Mouse (Mus musculus) liver, embryonic 13.5 days (tissue): ENCODE results near the gene Rpp25l. TPM values are rescaled to one million over a fixed set of nuclear protein-coding genes. Genes with fewer than 3 reads are reported as not detected.
"Not testable (repeated sequence)": the region's sequence is repeated elsewhere in the genome, so short reads cannot be mapped to it uniquely, and the experiment has no call there.

Experiments used
- ATAC-seq: fragments of 200-750 bp; cut with Nextera tagmentation; 2 replicates; pipeline ENCODE4 v1.8.0; 2017; ENCODE audit warnings: low read depth, mild to moderate bottlenecking, moderate number of reproducible peaks, moderate library complexity
- DNase-seq: peaks from one replicate; pipeline ENCODE4 v3.0.0; 2022
- H3K27ac ChIP-seq: fragments of 300-500 bp; sonication (generic); 2 replicates; pipeline ENCODE4 v1.5.1; 2015; ENCODE audit warnings: moderate library complexity, mild to moderate bottlenecking, inconsistent platforms
- H3K27me3 ChIP-seq: fragments of 300-500 bp; sonication (generic); 2 replicates; pipeline ENCODE4 v1.6.1; 2015; ENCODE audit warnings: mild to moderate bottlenecking, inconsistent platforms
- H3K36me3 ChIP-seq: fragments of 300-500 bp; sonication (generic); 2 replicates; pipeline ENCODE4 v1.6.1; 2015; ENCODE audit warnings: mild to moderate bottlenecking, inconsistent platforms
- H3K4me1 ChIP-seq: fragments of 300-500 bp; sonication (generic); replicated peaks from 2 replicates; pipeline ENCODE4 v1.6.1; 2015; ENCODE audit warnings: inconsistent platforms
- H3K4me2 ChIP-seq: fragments of 300-500 bp; sonication (generic); 2 replicates; pipeline ENCODE4 v1.6.1; 2015; ENCODE audit warnings: inconsistent platforms, mild to moderate bottlenecking, moderate library complexity
- H3K4me3 ChIP-seq: fragments of 300-500 bp; sonication (generic); replicated peaks from 2 replicates; pipeline ENCODE4 v1.5.1; 2015; ENCODE audit warnings: mild to moderate bottlenecking, inconsistent platforms
- H3K9ac ChIP-seq: fragments of 300-500 bp; sonication (generic); 2 replicates; pipeline ENCODE4 v1.6.1; 2015; ENCODE audit warnings: mild to moderate bottlenecking, inconsistent platforms
- H3K9me3 ChIP-seq: fragments of 300-500 bp; sonication (generic); replicated peaks from 2 replicates; pipeline ENCODE4 v1.6.1; 2016; ENCODE audit warnings: inconsistent platforms
- WGBS: fragments of 180-500 bp; shearing (Covaris S2); methylation state at CpG from one replicate; pipeline ENCODE4 v1.1.7; 2015; ENCODE audit not compliant: insufficient replicate concordance; 5-methylcytosine and 5-hydroxymethylcytosine counted together
- polyA plus RNA-seq: library from polyadenylated mRNA; unstranded; fragments of >200 nt; fragmentation: Nextera tagmentation; extraction: Ambion mirVana; gene quantifications from 2 replicates; pipeline ENCODE4 v1.2.1, GENCODE M21; 2015

Rpp25l gene
- polyA plus RNA-seq: 38.6 and 40.8 TPM in 2 replicates

- peak within 1 kb of the TSS; percentile 93 for H3K9ac ChIP-seq
- peak within 1 kb of the TSS; percentile 86 for H3K4me3 ChIP-seq
- H3K27ac ChIP-seq: peak within 1 kb of the TSS; percentile 68
- peaks cover 32% of the 10 kb centered on the region for H3K36me3 ChIP-seq
- peaks cover 33% of the 10 kb centered on the region for H3K4me1 ChIP-seq
- under 1% methylated on average over 61 of the region's 61 CpGs for WGBS
- DNase-seq: peak; percentile 78
- peak within 1 kb of the TSS; percentile 94 for H3K4me2 ChIP-seq
- no peaks in the 10 kb centered on the region for H3K27me3 ChIP-seq
- peak; percentile 86 for ATAC-seq
- no peaks in the 10 kb centered on the region for H3K9me3 ChIP-seq
Observed at GRCm38 (mm10) chr4:41713197-41714067, at the start of gene Rpp25l. Gene Rpp25l, minus strand, starts transcription at chr4:41713534.

DNA sequence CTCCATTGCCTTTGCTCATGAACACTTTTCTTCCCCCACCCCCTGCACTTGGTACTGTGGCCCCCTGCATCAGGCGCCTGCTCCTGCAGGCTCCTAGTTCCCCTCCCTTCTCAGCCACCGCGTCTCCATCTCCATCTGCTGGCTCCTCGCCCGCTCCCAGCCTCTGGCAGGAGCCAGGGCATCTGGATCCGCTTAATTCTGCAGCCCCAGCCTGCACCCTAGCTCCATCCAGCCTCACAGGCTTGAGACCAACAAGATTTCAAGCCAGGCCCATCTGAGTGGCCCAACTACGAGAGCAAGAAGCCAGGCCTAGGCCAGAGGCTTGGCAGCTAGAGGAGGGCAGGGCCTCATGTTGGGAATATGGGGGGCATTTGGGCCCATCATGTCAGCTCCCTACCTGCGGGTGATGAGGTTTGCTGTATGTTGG is 49.4 kb upstream of the Rpp25l start:
- H3K27me3 ChIP-seq, H3K36me3 ChIP-seq, H3K9me3 ChIP-seq, ATAC-seq, DNase-seq, H3K9ac ChIP-seq, H3K4me3 ChIP-seq: not testable (repeated sequence)
- Histone ChIP-seq H3K27ac (peak overlapping the region; percentile 80; the same call in 1 of the 2 replicates), H3K4me1 (peaks cover 46% of the 10 kb centered on the region), H3K4me2 (0 out of 2 replicates have a peak overlapping the region, but pooled peaks have one; percentile 63)
- 76% methylated on average over 8 of the region's 8 CpGs for WGBS

DNA sequence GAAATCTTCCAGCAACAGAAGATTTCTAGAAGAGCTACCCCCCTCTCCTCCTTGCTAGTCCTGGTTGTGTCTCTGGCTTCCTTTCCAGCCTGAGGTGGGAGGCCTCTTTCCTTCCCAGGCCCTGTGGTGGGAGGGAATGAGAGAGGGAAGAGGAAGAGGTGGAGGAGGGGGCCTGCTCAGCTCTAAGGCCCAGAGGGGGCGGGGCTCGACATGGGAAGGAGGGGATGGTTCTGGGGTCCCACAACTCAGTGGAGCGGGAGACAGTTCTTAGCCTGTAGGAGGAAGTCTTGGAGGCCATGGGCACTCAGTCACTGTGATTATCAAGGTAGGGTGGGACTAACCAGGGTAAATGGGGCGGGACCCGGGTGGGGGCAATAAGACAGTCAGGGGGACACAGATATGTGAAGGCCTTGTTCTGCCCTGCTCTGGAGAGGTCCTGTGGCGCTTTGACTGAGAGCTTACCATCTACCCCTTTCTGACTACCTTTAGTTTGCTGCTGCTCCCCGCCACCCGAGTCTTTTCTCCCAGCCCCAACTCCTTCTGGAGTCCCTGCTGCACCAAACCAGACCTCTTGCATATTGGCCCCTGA is 48.9 kb upstream of the Rpp25l start:
- Histone ChIP-seq H3K36me3 (peaks cover 11% of the 10 kb centered on the region; the same call in 1 of the 2 replicates), H3K27me3 (no peaks in the 10 kb centered on the region), H3K9me3 (no peaks in the 10 kb centered on the region), H3K9ac (no peak overlapping the region), H3K4me2 (peak overlapping the region; percentile 63; the same call in 1 of the 2 replicates), H3K27ac (peak overlapping the region; percentile 80), H3K4me1 (peaks cover 43% of the 10 kb centered on the region), H3K4me3 (no peak overlapping the region)
- ATAC-seq (no peak), DNase-seq (no peak)
- WGBS: 28% methylated on average over 8 of the region's 8 CpGs

GRCm38 (mm10) chr4:41761680-41762079 is 48.3 kb upstream of the Rpp25l start:
- Histone ChIP-seq H3K9me3 (no peaks in the 10 kb centered on the region), H3K4me3 (peak overlapping the region; percentile 43; the same call in 1 of the 2 replicates), H3K36me3 (peaks cover 16% of the 10 kb centered on the region; the same call in 1 of the 2 replicates), H3K9ac (no peak overlapping the region), H3K4me1 (peaks cover 42% of the 10 kb centered on the region), H3K27me3 (no peaks in the 10 kb centered on the region), H3K4me2 (peak overlapping the region; percentile 63), H3K27ac (peak overlapping the region; percentile 80)
- ATAC-seq: no peak
- DNase-seq: no peak

GRCm38 (mm10) chr4:41760911-41761310 is 47.6 kb upstream of the Rpp25l start:
- no peaks in the 10 kb centered on the region for H3K27me3 ChIP-seq
- 73% methylated on average over 4 of the region's 4 CpGs for WGBS
- DNase-seq (no peak), ATAC-seq (no peak)
- peaks cover 48% of the 10 kb centered on the region for H3K4me1 ChIP-seq
- H3K4me3 ChIP-seq: peak overlapping the region; percentile 43
- H3K9me3 ChIP-seq: no peaks in the 10 kb centered on the region
- H3K9ac ChIP-seq: peak overlapping the region; percentile 66
- peak overlapping the region; percentile 63 for H3K4me2 ChIP-seq
- H3K27ac ChIP-seq: peak overlapping the region; percentile 80
- peaks cover 19% of the 10 kb centered on the region; the same call in 1 of the 2 replicates for H3K36me3 ChIP-seq

DNA sequence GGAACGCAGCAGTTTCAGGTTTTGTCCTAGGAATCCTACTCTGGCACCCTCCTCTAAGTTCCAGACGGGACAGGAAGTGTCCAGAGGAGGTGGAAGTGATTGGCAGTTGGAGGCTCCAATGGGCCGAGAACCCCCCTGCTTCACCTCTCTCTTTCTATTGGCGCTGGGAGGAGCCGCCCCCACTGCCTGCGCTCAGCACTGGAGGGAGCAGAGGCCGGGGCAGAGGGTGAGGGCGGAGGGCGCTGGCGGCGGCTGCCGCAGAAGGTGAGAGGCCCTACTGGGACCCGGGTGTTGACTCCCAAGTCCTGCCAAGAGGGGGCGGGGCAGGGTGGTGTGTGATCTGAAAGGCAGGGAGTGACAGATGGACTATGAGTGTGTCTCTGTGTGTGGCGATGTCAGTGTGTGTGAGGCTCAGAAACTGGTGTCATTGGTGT is 47.0 kb upstream of the Rpp25l start:
- Histone ChIP-seq H3K27me3 (no peaks in the 10 kb centered on the region), H3K4me1 (peaks cover 48% of the 10 kb centered on the region), H3K9ac (peak overlapping the region; percentile 66), H3K4me3 (peak overlapping the region; percentile 43), H3K36me3 (peaks cover 19% of the 10 kb centered on the region; the same call in 1 of the 2 replicates), H3K4me2 (peak overlapping the region; percentile 63), H3K9me3 (no peaks in the 10 kb centered on the region), H3K27ac (peak overlapping the region; percentile 80)
- ATAC-seq (peak; percentile 91), DNase-seq (peak; percentile 85)
- under 1% methylated on average over 15 of the region's 15 CpGs for WGBS

DNA sequence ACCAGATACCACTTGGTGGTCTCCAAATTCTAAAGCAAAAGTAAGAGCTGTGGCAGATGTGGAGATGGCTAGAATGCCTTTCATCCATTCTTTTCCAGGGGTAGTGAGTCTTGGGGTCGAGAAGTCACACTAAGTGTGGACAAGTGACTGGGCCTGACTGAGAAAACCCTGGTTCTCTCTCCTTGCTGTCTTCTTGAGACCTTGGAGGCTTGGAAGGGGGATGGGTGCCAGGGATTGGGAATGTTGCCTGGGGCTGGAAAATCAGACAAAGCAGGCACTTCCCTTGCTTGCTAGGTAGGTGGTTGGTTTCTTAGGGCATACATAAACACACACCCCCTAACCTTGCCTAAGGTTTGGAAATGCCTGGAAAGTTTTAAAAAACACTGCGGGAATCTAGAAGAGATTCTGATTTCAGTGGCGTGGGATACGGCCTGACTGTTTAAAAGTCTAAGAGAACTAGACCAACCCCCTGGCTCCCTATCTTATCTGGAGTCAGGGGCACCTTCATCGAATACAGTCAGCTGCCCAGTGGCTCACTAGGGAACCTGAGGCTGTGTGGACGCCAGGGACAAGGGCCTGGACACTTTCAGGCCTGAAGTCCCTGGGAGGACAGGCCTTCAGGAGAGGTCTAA is 46.4 kb upstream of the Rpp25l start:
- Histone ChIP-seq H3K27ac (peak overlapping the region; percentile 80), H3K4me1 (peaks cover 52% of the 10 kb centered on the region), H3K36me3 (peaks cover 19% of the 10 kb centered on the region; the same call in 1 of the 2 replicates), H3K4me2 (peak overlapping the region; percentile 63), H3K4me3 (peak overlapping the region; percentile 43), H3K9ac (peak overlapping the region; percentile 66), H3K9me3 (no peaks in the 10 kb centered on the region), H3K27me3 (no peaks in the 10 kb centered on the region)
- WGBS: 26% methylated on average over 6 of the region's 6 CpGs
- DNase-seq (no peak), ATAC-seq (peak; percentile 36)

DNA sequence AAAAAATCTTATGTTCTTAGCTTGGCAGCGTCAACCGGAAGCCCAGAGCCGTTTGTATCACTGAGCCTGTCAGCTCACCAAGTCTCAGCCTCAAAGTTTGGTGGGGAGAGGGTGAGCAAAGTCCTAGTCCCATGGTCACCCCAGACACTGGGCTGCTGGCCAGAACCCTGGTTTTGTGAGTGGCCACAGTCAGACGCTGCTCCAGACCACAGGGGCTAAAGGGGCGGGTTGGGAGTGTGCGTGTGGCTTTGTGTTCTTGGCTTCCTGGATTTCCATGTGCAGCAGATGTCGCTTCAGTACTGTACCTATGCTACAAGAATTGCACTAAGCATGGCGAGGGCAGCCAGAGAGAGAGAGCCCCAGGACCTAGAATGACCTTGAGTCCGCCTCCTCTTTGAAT is 45.9 kb upstream of the Rpp25l start:
- WGBS: 73% methylated on average over 9 of the region's 9 CpGs
- Histone ChIP-seq H3K27me3 (no peaks in the 10 kb centered on the region), H3K4me2 (no peak overlapping the region), H3K9me3 (no peaks in the 10 kb centered on the region), H3K36me3 (peaks cover 19% of the 10 kb centered on the region; the same call in 1 of the 2 replicates), H3K4me1 (peaks cover 56% of the 10 kb centered on the region), H3K9ac (no peak overlapping the region), H3K4me3 (no peak overlapping the region), H3K27ac (peak overlapping the region; percentile 80)
- ATAC-seq (no peak), DNase-seq (no peak)

- Histone ChIP-seq H3K4me2 (no peak overlapping the region), H3K4me1 (peaks cover 56% of the 10 kb centered on the region)
- 85% methylated on average over 4 of the region's 4 CpGs for WGBS
Observed at GRCm38 (mm10) chr4:41758701-41759100, 45.4 kb upstream of the Rpp25l start.

GRCm38 (mm10) chr4:41758021-41758420 is 44.7 kb upstream of the Rpp25l start:
- H3K27me3 ChIP-seq: no peaks in the 10 kb centered on the region
- H3K9ac ChIP-seq: no peak overlapping the region
- no peak overlapping the region for H3K4me3 ChIP-seq
- H3K4me1 ChIP-seq: peaks cover 56% of the 10 kb centered on the region
- no peaks in the 10 kb centered on the region for H3K9me3 ChIP-seq
- H3K36me3 ChIP-seq: peaks cover 19% of the 10 kb centered on the region; the same call in 1 of the 2 replicates
- no peak for DNase-seq
- 80% methylated on average over 11 of the region's 11 CpGs for WGBS
- no peak for ATAC-seq
- H3K4me2 ChIP-seq: no peak overlapping the region
- no peak overlapping the region for H3K27ac ChIP-seq

More at GRCm38 (mm10) chr4:41758701-41759100, 45.4 kb upstream of the Rpp25l start:
- Histone ChIP-seq H3K36me3 (peaks cover 19% of the 10 kb centered on the region; the same call in 1 of the 2 replicates), H3K4me3 (no peak overlapping the region), H3K27me3 (no peaks in the 10 kb centered on the region), H3K9me3 (no peaks in the 10 kb centered on the region), H3K27ac (peak overlapping the region; percentile 80), H3K9ac (no peak overlapping the region)
- ATAC-seq (no peak), DNase-seq (no peak)

GRCm38 (mm10) chr4:41757321-41757720 is 44.0 kb upstream of the Rpp25l start:
- no peak for DNase-seq
- H3K9me3 ChIP-seq: no peaks in the 10 kb centered on the region
- H3K4me3 ChIP-seq: no peak overlapping the region
- no peak for ATAC-seq
- H3K4me2 ChIP-seq: no peak overlapping the region
- H3K27ac ChIP-seq: no peak overlapping the region
- 85% methylated on average over 13 of the region's 13 CpGs for WGBS
- H3K36me3 ChIP-seq: peaks cover 19% of the 10 kb centered on the region; the same call in 1 of the 2 replicates
- H3K4me1 ChIP-seq: peaks cover 51% of the 10 kb centered on the region
- no peaks in the 10 kb centered on the region for H3K27me3 ChIP-seq
- H3K9ac ChIP-seq: no peak overlapping the region
